Mouse (Mus musculus): Measurements from ENCODE around the gene Gm44596.
"Not testable (repeated sequence)": the region's sequence is repeated elsewhere in the genome, so short reads cannot be mapped to it uniquely, and the experiment has no call there.

Gene Gm44596

DNA sequence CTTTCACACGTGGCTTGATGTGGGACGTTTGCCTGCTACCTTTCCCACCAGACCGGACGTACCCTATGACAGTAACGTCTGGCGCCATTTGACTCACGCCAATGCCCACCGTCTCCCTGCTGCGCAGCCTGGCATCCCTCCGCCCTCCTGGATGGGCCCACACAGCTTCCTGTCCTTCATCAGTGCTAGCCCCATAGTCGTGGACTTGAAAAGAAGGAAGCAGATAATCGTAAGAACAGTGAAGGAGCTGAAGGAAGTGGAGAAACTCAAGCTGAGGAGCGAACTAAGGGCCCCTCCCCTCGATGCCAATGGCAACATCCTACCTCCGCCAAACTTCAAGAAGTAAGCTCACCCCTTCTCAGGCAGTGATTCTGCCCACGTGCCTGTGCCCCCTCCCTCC is 4.3 kb downstream of the Gm44596 start:
- in situ Hi-C loops (cut with MboI, MseI), result loop anchor here (10.0 kb wide), 1 partner anchor 1105 kb away; no protein-coding TSS in a partner anchor

DNA sequence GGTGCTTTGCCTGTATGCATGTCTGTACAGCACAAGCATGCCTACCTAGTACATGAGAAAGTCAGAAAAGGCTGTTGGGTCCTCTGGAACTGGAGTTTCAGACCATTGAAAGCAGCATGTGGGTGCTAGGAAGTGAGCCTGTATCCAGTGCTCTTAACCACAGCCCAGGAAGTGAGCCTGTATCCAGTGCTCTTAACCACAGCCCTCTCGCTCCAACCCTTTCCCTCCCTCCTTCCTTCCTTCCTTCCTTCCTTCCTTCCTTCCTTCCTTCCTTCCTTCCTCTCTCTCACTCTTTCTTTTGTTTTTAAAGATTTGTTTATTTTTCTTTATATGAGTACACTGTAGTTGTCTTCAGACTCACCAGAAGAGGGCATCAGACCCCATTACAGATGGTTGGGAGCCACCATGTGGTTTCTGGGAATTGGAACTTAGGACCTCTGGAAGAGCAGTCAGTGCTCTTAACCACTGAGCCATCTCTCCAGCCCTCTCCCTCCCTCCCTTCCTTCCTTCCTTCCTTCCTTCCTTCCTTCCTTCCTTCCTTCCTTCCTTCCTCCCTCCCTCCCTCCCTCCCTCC is 5.4 kb downstream of the Gm44596 start:
- in situ Hi-C loops (cut with MboI, MseI), result not testable (repeated sequence)

DNA sequence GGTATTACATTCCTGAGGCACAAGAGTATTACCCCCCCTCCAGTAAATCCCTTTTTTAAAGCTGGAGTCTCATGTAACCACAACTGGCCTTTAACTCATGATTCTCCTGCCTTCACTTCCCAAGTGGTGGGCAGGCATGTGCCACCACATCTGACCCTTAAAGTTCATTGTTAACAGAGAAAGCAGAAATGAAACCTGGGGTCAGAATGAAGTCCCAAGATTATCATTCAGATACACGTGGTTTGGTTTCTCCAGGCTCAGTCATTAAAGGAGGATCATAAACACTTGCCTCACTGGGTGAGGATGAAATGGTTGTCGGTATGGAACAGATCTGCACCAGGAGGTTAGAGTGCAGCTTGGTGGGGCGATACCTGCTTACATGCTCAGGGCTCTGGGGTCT is 6.0 kb downstream of the Gm44596 start:
- in situ Hi-C loops (cut with MboI, MseI), result no loop called here

DNA sequence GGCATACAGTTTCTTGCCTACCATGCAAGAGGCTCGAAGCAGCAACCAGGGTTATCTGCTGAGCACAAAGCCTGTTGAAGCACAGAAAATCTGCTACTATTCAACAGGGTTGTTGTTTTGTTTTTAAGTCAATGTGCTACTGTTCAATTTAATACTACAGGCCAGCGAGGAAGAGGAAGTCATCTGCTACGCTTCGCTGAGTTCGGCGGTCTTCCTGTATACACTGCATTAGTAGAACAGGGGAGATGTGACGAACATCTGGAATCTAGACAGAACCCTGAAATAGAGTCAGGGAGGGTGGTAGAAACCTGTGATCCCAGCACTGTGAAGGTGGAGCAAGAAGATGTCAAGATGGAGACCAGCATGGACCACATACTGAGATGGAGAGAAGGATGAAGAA is 8.4 kb downstream of the Gm44596 start:
- in situ Hi-C loops (cut with MboI, MseI), result no loop called here

DNA sequence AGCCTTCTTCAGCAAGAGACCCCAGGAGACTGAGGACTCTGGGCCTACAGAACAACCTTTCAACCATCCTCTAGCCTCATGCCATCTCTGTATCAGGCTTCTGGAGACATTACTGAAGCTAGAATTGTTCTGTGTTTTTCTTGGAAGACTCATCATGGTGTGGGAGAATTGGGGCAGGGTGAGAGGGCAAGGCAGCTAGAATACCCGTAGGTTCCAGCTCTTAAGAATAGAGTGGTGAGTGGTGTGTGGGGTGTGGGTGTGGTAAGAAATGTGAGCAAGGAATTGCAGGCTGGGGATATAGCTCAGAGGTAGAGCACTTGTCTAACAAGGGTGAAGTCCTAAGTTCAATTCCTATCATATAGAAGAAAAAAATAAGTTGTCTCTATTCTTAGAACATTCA is 9.7 kb downstream of the Gm44596 start:
- in situ Hi-C loops (cut with MboI, MseI), result no loop called here

DNA sequence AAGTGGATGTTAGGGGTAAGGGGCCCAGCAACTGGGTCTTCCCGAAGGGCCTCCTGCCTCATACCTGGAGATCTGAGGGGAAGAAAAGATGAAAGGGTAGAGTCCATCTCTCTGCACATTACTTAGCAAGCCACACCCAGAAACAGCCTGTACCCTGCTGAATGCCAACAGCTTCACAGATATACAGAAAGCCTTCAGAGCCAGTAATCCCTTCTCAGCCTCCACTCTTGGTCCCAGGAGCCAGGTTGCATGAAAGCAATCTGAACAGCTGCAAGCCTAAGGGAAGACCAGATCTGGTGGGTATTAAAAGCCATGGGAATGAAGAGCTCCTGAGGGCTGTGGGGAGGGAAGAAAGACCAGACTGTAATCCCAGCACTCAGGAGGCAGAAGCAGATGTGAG is 13.9 kb downstream of the Gm44596 start:
- in situ Hi-C loops (cut with MboI, MseI), result no loop called here

DNA sequence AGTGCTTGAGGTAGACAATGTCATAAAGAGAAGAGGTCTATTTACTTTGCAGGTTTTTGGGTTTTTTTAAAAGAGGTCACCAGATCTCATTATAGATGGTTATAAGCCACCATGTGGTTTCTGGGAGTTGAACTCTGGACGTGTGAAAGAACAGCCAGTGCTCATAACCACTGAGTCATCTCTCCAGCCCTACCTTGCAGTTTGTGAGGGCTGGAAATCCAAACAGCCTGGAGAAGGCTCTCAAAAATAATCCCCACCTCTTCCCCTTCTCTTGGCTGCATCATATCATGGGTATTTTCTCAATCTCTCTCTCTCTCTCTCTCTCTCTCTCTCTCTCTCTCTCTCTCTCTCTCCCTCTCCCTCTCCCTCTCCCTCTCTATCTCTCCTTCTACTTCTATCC is 15.4 kb downstream of the Gm44596 start:
- in situ Hi-C loops (cut with MboI, MseI), result no loop called here

DNA sequence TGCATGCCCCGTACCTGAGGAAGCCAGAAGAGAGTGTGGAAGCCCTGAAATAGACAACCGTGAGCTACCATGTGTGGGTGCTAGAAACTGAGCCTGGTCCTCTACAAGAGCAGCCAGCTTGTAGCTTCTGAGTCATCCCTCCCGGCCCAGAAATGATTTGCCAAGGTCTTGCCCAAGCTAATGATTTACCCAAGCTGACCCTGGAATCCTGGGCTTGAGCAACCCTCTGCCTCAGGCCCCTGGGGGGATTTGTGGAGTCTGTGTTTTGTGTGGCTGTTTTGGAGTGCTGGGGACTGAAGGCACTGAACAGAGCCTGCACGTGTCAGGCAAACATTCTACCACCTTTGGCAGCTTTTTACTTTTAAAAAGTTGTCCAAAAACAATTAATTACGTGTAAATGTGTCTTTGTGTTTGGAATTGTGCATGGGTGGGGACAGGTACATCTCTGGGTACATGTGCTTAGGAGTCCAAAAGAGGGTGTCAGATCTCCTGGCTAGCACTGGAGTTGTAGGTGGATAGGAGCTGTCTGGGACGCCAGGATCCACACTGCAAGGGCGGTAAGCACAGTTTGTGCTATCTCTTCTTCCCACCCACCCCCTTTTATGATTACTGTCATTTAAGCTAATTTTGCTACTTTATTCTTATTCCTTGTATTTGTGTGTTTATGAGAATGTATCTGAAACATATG is 22.4 kb downstream of the Gm44596 start:
- in situ Hi-C loops (cut with MboI, MseI), result no loop called here

DNA sequence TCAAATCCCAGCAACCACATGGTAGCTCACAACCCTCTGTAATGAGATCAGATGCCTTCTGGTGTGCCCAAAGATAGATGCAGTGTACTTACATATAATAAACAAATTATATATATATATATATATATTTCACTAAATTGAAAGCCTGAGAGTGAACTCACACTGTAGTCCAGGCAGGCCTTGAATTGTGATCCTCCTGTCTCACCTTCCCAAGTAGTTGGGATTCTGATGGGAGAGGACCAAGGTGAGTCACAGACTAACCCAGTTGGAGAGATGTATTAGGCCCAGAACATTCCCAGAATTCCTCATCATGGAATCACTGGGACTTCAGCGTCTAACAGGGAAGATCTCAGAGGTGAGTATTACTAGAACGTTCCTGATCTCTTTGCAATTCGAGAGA is 23.7 kb downstream of the Gm44596 start, which contains the start of gene Nrip2:
Gene Nrip2, plus strand, starts transcription at position 301 of the 400 bp plus-strand sequence.
- in situ Hi-C loops (cut with MboI, MseI), result no loop called here

DNA sequence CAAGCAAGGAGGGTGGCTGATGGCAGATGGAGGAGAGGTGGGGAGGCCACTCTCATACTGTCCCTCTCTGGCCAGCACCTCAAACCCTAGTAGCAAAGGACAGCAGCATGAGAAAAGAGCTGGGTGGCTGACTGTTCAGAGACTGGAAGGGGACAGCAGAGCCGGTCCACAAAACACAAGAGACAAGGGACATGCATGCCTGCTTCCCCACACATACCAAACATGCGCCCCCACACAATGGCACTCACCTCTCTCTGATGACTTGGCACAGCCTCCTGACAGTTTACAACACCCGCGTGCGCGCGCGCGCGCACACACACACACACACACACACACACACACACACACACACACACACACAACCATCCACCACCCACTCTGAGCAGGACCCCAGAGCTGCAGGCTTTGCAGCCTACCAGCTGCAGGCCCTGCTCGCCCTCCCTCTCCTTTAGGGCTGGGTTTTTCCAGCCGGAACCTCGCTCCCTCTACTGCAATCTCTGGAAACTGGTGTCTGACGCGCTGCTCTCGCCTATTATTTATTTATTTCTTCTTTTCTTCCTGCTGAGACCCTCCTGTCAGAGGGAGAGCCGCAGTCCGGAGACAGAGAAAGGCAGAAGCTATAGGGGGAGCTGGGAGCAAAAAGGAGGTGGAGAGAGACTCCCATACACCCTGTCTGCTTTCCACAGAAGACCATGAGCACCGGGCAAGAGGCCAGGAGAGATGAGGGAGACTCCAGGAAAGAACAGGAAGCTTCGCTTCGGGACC is 24.3 kb downstream of the Gm44596 start:
- in situ Hi-C loops (cut with MboI, MseI), result no loop called here

DNA sequence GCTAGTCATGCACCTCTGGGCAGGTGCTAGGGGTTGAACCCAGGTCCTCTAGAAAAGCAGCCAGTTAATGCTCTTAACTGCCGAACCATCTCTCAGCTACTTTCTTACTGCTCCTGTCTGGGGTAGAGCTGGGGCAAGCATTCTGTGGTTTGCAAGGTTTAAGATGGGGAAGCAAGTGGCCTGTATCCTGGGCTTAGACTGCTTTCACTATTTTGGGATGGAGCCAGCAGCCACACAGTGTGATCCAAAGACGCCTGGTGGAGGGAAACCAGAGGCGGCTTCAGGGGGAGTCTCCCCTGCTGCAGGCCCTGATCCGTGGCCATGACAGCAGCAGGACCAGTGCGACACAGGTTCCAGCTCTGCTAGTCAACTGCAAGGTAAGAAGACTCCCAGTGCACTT is 29.4 kb downstream of the Gm44596 start:
- in situ Hi-C loops (cut with MboI, MseI), result loop anchor here (5.0 kb wide), 1 partner anchor 77 kb away; no protein-coding TSS in a partner anchor

DNA sequence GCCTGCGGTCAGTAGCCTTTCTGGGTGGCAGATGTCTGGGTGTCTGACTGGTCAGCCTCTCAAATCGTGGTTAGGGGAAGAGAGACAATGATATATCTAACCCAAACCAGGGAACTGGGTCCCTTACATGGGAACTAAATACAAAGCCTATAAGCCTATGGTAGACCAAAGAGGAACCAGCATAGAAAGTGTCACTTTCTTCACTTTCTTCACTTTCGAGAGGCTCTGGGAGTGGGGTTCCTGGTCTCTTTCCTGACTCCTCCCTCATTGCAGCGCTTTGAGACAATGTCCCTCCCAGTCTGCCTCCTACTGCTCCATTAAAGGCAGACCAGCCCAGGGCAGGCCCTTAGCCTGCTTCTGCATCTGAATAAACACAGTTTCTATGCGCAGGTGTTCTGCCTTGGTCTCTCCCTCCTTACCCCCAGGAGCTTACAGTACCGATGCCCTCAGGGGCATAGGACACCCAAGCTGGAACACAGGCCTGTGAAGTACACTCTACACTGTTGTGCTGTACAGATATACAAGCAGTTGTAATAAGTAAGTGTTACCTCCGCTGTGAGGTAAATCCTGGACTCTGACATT is 33.3 kb downstream of the Gm44596 start:
- in situ Hi-C loops (cut with MboI, MseI), result loop anchor here (5.0 kb wide), 1 partner anchor 81 kb away; no protein-coding TSS in a partner anchor

DNA sequence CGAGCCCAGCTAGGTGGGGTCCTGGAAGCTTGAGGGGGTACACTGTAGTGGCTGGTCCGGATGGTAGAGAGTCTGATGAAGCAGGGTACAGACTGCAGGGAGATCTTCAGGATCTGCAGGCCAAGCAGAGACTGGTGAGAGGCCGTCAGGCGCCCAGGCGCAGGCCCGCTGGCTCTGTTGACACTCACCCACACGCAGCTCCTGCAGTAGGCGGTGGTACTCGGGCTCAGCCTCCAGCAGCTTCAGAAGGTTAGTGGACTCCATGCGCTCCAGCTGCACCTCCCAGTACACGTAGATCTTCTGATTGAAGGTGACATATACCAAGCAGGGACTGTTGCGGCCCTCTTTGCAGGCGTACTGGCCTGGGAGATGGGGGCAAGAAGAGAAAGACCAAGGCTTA is 35.0 kb downstream of the Gm44596 start:
- in situ Hi-C loops (cut with MboI, MseI), result no loop called here

DNA sequence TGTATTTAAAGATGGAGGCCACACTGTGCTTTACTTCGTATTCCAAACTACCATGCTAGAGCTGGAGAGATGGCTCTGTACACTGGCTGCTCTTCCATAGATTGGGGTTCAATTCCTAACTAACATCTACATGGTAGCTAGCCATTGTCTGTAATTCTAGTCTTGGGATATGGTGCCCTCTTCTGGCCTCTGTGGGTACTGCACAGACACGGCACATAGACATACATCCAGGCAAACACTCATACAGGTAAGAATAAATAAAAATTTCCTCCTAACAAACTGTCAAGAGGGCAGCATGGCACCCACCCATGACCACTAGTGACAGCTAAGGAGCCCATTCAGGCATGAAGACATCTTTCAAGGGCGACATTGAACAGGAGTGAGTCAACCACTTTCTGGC is 35.8 kb downstream of the Gm44596 start:
- in situ Hi-C loops (cut with MboI, MseI), result no loop called here

DNA sequence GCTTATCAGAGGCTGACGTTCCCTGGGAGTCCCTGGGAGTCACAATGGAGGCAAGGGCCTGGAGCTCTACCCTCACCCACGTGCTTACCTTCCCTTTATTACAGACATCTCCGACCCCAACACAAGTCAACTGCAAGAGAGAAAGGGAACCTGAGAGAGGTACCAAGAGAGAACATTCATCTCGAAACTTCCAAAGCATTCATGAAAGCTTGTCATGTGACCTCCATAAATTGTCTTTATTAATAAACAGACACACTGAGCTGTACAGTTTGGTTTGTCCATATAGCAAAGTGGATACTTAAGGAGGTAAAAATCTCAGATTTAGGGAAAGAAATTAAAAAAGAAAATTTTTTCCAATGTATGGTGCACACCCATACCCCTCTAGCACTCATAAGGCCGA is 40.9 kb downstream of the Gm44596 start:
- in situ Hi-C loops (cut with MboI, MseI), result no loop called here

DNA sequence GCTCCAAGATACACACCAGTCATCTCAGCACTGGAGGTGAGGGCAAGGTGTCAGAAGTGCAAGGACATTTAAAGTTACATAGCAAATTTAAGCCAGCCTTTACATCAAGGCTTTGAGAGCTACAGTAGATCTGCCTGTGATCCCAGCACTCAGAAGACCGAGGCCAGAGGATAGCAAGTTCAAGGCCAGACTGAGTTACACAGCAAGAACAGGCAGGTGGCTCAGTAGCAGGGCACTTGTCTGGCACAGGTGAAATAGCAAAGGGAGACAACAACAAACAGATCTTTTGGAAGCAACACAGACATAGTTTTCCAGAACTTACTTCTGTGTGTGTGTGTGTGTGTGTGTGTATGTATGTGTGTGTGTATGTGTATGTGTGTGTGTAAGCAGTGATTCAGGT is 42.8 kb downstream of the Gm44596 start:
- in situ Hi-C loops (cut with MboI, MseI), result no loop called here

DNA sequence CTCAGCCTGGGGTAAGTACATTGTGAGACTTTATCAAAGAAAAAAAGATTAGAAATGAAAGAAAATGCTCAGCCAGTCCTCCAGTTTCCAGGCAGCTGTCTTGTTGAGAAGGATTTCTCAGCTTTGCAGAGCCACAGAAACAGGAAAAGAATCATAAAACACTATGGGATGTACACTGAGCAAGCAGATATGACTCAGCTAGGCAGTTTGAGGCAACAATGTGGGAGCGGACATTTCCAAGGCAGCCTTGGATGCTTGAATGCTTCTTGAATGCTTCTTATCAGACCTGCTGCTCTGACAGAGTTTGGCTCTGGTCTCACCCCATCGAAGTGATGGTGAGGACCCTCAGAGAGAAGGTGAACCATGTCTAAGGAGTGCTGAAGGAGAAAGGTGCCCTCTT is 45.7 kb downstream of the Gm44596 start:
- in situ Hi-C loops (cut with MboI, MseI), result no loop called here

DNA sequence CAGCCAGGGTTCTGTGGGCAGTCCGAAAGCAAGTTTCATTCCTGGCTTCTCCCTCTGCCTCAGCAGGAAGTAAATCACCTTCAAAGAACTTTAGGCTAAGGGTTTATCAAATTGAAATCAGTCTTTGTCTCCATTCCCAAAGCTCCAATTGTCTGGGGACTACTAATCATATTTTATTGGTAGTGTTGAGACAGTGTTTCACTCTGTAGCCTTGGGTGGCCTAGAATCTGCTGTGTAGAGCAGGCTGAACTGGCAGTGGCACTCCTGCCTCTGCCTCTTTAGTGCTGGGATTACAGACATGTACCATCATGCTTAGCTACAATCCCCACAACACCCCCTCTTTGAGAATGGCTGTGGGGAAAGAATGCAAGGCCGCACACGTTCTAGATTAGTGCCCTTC is 46.2 kb downstream of the Gm44596 start:
- in situ Hi-C loops (cut with MboI, MseI), result no loop called here

DNA sequence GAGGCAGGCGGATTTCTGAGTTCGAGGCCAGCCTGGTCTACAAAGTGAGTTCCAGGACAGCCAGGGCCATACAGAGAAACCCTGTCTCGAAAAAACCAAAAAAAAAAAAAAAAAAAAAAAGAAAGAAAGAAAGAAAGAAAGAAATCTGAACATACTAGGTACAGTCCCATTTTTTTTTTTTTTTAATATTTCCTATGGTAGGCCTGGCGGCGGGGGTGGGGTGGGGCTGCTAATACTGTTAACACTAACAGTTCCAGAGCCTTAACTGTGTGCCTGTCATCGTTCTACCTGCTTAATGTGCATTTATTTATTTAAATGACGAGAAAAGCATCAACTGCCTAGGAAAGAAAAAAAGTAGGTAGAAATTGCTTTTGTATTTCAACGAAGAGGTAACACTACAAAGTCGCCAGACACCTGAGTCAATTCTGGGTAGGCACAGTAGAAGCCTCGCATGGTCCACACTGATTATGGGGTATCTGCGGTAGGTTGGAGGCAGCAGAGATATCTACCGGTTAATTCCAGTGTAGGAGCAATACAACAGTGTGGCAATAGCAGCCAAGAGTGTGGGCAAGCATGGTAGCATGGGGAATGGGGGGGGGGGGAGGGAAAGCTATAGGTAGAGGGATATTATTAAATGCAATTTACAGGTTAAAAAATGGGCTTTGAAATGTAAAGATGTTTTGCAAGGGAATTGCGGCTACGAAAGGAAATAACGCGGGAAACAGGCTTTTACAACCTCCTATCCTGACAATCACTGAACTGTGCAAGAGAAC is 48.4 kb downstream of the Gm44596 start:
- in situ Hi-C loops (cut with MboI, MseI), result no loop called here

DNA sequence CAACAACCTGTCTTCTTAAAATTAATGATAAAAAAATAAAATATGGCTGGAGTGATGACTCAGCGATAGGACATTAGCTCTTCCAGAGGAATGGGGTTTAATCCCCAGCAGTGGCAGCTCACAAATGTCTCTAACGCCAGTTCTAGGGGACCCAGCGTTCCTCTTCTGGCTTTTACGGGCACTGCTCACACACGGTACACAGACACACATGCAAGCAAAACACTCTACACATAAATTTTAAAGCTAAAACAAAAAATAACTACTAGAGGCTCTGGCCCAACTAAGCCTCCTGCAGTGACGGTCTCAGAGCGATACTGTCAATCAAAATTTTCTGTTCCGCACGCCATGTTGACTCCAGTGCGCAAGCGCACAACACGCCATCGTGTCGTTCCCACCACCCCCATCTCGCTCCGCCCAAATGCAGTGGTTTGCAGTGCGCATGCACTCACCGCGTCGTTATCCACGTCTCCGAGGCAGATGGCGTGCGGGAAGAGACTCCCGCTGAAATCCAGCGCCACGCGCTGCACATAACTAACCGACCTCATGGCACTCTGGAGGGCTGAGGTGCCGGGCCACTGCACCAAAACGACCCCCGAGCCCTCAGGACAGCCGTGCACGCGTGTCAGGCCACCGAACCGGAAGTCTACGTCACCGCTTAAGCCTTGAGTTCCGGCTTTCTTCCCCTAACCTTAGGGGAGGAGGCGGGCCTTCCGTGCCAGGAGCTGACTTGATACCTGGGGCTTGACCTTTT is 49.1 kb downstream of the Gm44596 start, which contains the start of gene Itfg2:
Gene Itfg2, minus strand, starts transcription at position 663 of the 751 bp plus-strand sequence.
- in situ Hi-C loops (cut with MboI, MseI), result no loop called here

DNA sequence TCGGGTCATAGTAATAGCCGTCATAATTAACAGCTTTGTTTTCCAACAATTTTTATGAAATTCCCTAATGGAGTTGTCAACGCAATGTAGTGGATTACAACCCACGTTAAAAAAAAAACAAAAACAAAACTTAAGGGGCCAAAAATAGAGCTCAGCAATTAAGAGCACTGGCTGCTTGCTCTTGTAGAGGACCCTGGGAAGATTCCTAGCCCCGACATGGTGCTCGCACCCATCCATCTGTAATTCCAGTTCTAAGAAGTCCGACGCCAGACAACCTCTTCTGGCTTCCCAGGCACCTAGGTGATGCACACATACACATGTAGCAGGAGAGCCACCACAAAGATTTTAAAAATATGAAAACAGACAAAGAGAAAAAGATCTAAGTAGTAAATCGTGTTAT is 49.7 kb downstream of the Gm44596 start:
- in situ Hi-C loops (cut with MboI, MseI), result no loop called here

All from T-helper 1 cell (primary cell).